Mouse (Mus musculus) intestine, embryonic 14.5 days (tissue): ENCODE measurements around the gene Zkscan17. TPM values are rescaled to one million over a fixed set of nuclear protein-coding genes. Genes with fewer than 3 reads are reported as not detected.

ENCODE experiments used
- polyA plus RNA-seq: library from polyadenylated mRNA; unstranded; fragments of >200 nt; fragmentation: Nextera tagmentation; extraction: Ambion mirVana; gene quantifications from 2 replicates; pipeline ENCODE4 v1.2.1, GENCODE M21; 2014

Gene Zkscan17
- polyA plus RNA-seq, 1 experiment from 2014 or later = 21.0 TPM

Other genes with a start within 250 kb of the Zkscan17 start
- not detected in 2 replicates for gene Wnt3a, start 236.0 kb downstream of the Zkscan17 start, polyA plus RNA-seq
- gene Wnt9a, start 219.8 kb downstream of the Zkscan17 start, polyA plus RNA-seq = 2.5 TPM in 2 replicates
- not detected in 2 replicates for gene Prss38, start 151.1 kb downstream of the Zkscan17 start, polyA plus RNA-seq
- 11.1 and 12.4 TPM in 2 replicates for gene Jmjd4, start 76.7 kb downstream of the Zkscan17 start, polyA plus RNA-seq
- gene Snap47, start 75.6 kb downstream of the Zkscan17 start, polyA plus RNA-seq = 96.7 and 100 TPM in 2 replicates
- gene Zfp867, start 54.3 kb downstream of the Zkscan17 start, polyA plus RNA-seq = 7.4 and 7.6 TPM in 2 replicates
- 0.12 and 0.32 TPM in 2 replicates for gene Nlrp3, start 14.8 kb upstream of the Zkscan17 start, polyA plus RNA-seq
- gene Olfr222, start 49.5 kb upstream of the Zkscan17 start, polyA plus RNA-seq = not detected in 2 replicates
- not detected in 2 replicates for gene Olfr223, start 66.5 kb upstream of the Zkscan17 start, polyA plus RNA-seq
- 56.2 and 57.2 TPM in 2 replicates for gene Mprip, start 134.6 kb upstream of the Zkscan17 start, polyA plus RNA-seq